Mouse (Mus musculus) frontal cortex, postnatal 25 days (tissue): Measurements from ENCODE around the gene Gm17387.
A peak's percentile ranks its signal among the peaks of the same experiment; 100 is the strongest.

Experiments used
- DNase-seq, 2 experiments: peaks; one replicate each; pipeline ENCODE4 v3.0.0; 2022; ENCODE audit warnings: low spot score in 2 of 2

Gm17387 gene

GRCm38 (mm10) chr7:141047581-141048225 is 18.8 kb downstream of the Gm17387 start:
- DNase-seq: peak in 1 of 2 experiments; percentile 54

GRCm38 (mm10) chr7:141048226-141049218 is 19.6 kb downstream of the Gm17387 start:
- peak; percentile 87 to 88 for DNase-seq

DNA sequence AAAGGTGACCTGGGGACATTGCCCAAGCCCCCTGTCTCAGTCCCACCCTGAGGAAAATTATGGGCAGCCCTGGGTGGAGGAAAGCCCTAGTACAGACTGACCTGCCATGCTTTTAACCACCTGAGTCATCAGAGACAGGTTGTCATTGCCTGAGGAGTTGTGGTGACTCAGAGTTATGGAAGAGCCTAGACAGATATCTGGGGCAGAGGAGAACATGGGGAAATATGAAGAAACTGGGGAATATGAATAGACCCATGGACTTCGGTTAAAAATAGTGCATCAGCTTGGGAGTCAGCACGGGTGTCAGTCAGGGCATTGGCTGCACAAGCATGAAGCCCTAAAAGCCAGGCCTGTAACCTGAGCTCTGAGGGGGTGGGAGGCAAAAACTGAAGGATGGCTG is 20.4 kb downstream of the Gm17387 start:
- DNase-seq: no peak

- no peak for DNase-seq
Measured at GRCm38 (mm10) chr7:141051060-141051685, 22.2 kb downstream of the Gm17387 start.

- DNase-seq: no peak
Measured at GRCm38 (mm10) chr7:141052016-141052415, 23.1 kb downstream of the Gm17387 start.

DNA sequence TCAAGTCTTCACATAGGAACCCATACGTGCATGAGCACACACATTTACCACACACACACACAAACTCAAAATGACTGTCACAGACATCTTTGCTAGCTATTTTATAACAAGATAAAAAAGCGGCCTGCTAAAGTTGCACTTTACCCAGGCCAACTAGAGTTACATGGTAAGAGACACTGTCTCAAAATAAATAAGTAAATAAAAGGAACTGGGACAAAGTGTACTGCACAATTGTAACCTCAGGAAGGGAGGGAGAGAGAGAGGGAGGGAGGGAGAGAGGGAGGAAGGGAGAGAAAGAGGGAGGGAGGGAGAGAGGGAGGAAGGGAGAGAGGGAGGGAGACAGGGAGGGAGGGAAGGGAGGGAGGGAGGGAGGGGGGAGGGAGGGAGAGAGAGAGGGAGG is 23.5 kb downstream of the Gm17387 start:
- no peak for DNase-seq

- no peak for DNase-seq
Measured at GRCm38 (mm10) chr7:141055785-141056184, 26.9 kb downstream of the Gm17387 start.

DNA sequence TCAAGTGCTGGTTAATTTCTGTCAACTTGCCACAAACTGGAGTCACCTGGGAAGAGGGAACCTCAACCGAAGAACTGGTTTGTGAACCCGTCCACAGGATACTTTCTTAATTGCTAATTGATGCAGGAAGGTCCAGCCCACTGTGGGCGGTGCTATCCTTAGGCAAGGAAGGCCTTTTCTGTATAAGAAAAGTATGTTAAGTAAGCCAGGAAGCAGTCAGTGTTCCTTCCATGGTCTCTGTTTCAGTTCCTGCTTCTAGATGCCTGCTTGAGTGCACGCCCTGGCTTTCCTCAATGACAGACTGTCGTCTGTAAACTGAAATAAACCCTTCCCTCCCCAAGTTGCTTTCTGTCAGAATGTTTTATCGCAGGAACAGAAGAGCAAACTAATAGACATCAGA is 28.0 kb downstream of the Gm17387 start:
- DNase-seq: no peak

DNA sequence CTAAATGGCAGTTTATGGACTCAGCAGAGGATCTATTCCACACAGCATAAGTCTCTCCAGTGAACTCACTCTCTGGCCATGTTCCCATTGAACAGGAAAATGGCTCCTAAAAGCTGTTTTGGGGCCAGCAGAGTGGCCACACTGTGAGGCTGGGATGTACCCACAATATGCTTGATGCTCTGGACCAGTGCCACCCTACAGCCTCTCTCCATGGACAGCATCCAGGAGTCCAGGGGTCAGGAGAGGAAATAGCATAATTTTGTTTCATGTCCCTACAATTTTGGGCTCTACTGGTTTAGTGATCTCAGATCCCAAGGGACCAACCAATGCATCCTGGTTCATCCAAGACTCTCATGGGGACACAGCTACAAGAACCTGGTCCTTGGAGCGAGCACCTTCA is 28.6 kb downstream of the Gm17387 start:
- no peak for DNase-seq

GRCm38 (mm10) chr7:141058601-141059341 is 29.8 kb downstream of the Gm17387 start:
- DNase-seq: no peak

DNA sequence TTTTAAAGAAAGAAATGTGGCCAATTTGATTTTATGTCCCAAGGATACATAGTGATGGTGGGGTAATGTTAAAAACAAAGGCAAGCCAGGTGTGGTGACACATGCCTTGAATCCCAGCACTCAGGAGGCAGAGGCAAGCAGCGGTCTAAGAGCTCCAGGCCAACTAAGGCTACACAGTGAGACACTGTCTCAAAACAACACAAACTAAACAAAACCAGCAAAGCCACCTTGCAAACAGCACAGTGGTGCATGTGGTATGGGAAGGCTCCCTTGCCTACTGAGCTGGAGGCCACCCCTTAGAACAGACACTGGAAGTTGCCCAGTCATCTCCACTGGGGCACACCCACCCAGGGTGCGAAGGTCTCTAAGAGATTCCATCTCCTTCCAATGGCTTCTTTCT is 31.0 kb downstream of the Gm17387 start:
- no peak for DNase-seq

- DNase-seq: peak; percentile 79 to 89
Measured at GRCm38 (mm10) chr7:141060426-141061242, 31.7 kb downstream of the Gm17387 start, which contains the start of gene B4galnt4. Gene B4galnt4, plus strand, starts transcription at chr7:141061104.

- DNase-seq: no peak
Measured at GRCm38 (mm10) chr7:141061269-141061692, 32.4 kb downstream of the Gm17387 start.

GRCm38 (mm10) chr7:141062525-141062924 is 33.6 kb downstream of the Gm17387 start:
- DNase-seq: no peak

DNA sequence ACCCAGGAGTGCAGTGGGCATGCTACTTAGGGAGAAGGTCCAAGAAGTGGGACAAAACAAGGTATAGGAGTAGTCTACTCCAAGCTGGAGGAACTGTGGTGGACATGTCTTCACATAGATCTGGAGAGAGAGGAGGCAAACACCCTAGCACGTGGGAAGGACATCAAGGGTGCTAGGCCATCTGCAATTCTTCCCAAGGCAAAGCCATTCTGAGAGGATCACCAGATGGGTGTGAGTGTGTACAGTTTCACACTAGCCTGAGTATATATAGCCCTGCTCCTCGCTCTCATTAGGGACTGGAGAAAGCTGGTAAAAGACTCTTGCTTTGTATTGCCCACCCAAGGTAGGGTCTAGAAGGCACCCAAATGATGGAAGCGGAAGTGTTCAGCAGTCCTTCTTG is 34.4 kb downstream of the Gm17387 start:
- DNase-seq: no peak

DNA sequence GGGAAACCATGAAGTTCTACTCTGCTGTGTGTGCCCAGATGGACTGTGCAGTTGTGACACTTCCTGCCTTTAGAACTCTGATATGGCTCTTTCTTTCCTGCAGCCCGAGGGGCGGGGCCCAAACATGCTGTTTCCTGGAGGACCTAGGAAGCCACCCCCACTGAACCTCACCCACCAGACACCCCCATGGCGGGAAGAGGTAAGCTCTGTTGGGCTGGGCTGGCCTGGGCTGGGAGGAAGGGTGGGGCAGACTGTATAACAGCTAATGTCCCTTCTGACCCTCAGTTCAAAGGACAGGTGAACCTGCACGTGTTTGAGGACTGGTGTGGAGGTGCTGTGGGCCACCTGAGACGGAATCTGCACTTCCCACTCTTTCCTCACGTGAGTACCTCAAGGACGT is 35.2 kb downstream of the Gm17387 start:
- DNase-seq: no peak

- DNase-seq: no peak
Measured at GRCm38 (mm10) chr7:141064576-141064975, 35.6 kb downstream of the Gm17387 start.

GRCm38 (mm10) chr7:141068351-141068750 is 39.4 kb downstream of the Gm17387 start:
- no peak for DNase-seq

DNA sequence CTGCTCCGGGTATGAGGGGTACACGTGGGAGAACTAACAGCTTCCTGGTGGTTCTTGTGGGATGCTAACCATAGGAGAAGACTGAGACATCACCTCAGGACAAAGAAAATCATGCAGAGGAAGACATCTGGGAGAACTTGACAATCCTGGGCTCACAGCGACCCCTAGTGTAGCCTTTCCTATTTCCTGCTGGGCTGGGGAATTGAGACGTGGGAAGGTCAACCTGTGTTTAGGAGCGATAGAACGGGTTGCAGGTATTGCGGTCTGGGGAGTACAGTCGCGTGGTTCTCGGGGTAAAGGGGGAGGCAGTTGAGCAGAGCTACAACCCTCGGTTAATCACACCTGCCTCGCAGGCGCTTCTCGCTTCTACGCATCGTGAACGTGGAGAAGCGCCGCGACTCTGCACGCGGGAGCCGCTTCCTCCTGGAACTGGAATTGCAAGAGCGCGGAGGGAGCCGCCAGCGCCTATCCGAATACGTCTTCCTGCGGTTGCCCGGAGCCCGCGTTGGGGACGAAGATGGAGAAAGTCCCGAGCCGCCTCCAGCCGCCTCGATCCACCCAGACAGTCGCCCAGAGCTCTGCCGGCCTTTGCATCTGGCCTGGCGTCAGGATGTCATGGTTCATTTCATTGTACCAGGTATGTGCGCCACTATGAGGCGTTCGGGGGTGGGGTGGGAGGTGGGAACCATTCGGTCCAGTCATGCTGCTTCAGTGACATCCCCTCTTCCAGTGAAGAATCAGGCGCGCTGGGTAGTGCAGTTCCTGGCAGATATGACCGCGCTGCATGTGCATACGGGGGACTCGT is 41.3 kb downstream of the Gm17387 start:
- peak; percentile 58 to 72 for DNase-seq
